Comparison of ENCODE assay signal across 31 mouse cellular contexts in the genomic region with DNA sequence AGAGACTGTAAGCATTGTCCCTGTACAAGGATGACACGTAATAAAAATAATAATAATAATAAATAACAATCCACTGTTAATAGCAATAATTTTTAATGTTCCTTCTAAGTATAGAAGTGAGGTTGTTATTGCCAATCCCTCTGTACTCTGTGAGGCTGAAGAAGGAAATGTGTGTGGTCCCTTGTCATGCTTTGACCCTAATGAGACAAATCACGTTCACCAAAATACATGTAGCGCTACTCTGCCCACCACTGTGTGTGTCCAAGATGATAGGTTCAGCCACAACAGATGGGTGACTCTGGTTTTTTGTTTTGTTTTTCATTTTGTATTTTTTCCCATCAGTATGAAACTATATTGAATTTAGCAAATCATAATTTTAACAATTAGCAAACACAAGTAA.
"Had no signal": no experiment of that assay in that cellular context is flagged by ENCODE, and none has a peak within 500 bp of the region (broad histone marks: within the 10 kb centered on the region; RNA-seq: fewer than 3 reads in every experiment).

No protein-coding gene starts in this region.

- H3K4me1 ChIP-seq: limb, embryonic 12.5 days; limb, embryonic 15.5 days; liver, embryonic 12.5 days; liver, embryonic 13.5 days; liver, embryonic 15.5 days; lung, embryonic 15.5 days; megakaryocyte, embryonic 14.5 days; midbrain, embryonic 13.5 days; midbrain, embryonic 15.5 days had no signal

- H3K4me2 ChIP-seq: limb, embryonic 12.5 days; limb, embryonic 13.5 days; limb, embryonic 15.5 days; liver, embryonic 11.5 days; liver, embryonic 12.5 days; liver, embryonic 13.5 days; liver, embryonic 15.5 days; lung, embryonic 14.5 days; lung, embryonic 15.5 days; midbrain, embryonic 11.5 days; midbrain, embryonic 12.5 days; midbrain, embryonic 13.5 days; midbrain, embryonic 15.5 days had no signal

- H3K36me3 ChIP-seq: limb, embryonic 10.5 days; limb, embryonic 12.5 days; limb, embryonic 13.5 days; limb, embryonic 15.5 days; liver, embryonic 12.5 days; liver, embryonic 13.5 days; liver, embryonic 15.5 days; lung, embryonic 15.5 days; midbrain, embryonic 10.5 days; midbrain, embryonic 12.5 days; midbrain, embryonic 13.5 days; midbrain, embryonic 15.5 days had no signal

- DNase-seq: left cerebral cortex, postnatal 4 days; liver; liver, embryonic 13.5 days; liver, postnatal 0 days; lung, adult 18-20 months; lung, adult 2 months; lung, embryonic 14.5 days; lung, postnatal 10 days; lung, postnatal 14 days; lung, postnatal 36 days; lung, postnatal 4 days; midbrain, embryonic 14.5 days had no signal

- ATAC-seq: liver, embryonic 12.5 days; liver, postnatal 0 days; lung, postnatal 0 days; midbrain, embryonic 13.5 days; midbrain, embryonic 15.5 days; midbrain, embryonic 16.5 days had no signal

- H3K9me3 ChIP-seq: limb, embryonic 10.5 days; limb, embryonic 12.5 days; limb, embryonic 13.5 days; limb, embryonic 15.5 days; liver, embryonic 12.5 days; liver, embryonic 13.5 days; liver, embryonic 15.5 days; lung, embryonic 15.5 days; midbrain, embryonic 10.5 days; midbrain, embryonic 12.5 days; midbrain, embryonic 13.5 days; midbrain, embryonic 15.5 days had no signal

- H3K4me3 ChIP-seq: limb, embryonic 10.5 days; limb, embryonic 12.5 days; limb, embryonic 13.5 days; limb, embryonic 15.5 days; liver, embryonic 12.5 days; liver, embryonic 13.5 days; liver, embryonic 15.5 days; lung, embryonic 15.5 days; megakaryocyte, embryonic 14.5 days; midbrain, embryonic 10.5 days; midbrain, embryonic 12.5 days; midbrain, embryonic 13.5 days; midbrain, embryonic 15.5 days; myocyte had no signal

- H3K27ac ChIP-seq: limb, embryonic 10.5 days; limb, embryonic 12.5 days; limb, embryonic 13.5 days; limb, embryonic 15.5 days; liver, embryonic 12.5 days; liver, embryonic 13.5 days; liver, embryonic 14.5 days; liver, embryonic 15.5 days; lung, embryonic 15.5 days; macrophage; midbrain, embryonic 10.5 days; midbrain, embryonic 12.5 days; midbrain, embryonic 13.5 days; midbrain, embryonic 15.5 days had no signal

- H3K9ac ChIP-seq: limb, embryonic 12.5 days; limb, embryonic 13.5 days; limb, embryonic 15.5 days; liver, embryonic 12.5 days; liver, embryonic 13.5 days; liver, embryonic 14.5 days; liver, embryonic 15.5 days; liver, postnatal 0 days; lung, embryonic 14.5 days; lung, embryonic 15.5 days; midbrain, embryonic 12.5 days; midbrain, embryonic 13.5 days; midbrain, embryonic 15.5 days had no signal

- H3K27me3 ChIP-seq: limb, embryonic 12.5 days; limb, embryonic 13.5 days; limb, embryonic 15.5 days; liver, embryonic 12.5 days; liver, embryonic 13.5 days; liver, embryonic 15.5 days; lung, embryonic 15.5 days; megakaryocyte, embryonic 14.5 days; midbrain, embryonic 12.5 days; midbrain, embryonic 13.5 days; midbrain, embryonic 15.5 days had no signal
